Mouse (Mus musculus) skeletal muscle tissue, postnatal 0 days (tissue): Measurements from ENCODE around the gene Serpinb7. TPM values are rescaled to one million over a fixed set of nuclear protein-coding genes. Genes with fewer than 3 reads are reported as not detected.

ENCODE experiments used
- polyA plus RNA-seq: library from polyadenylated mRNA; unstranded; fragments of >200 nt; fragmentation: Nextera tagmentation; extraction: Ambion mirVana; gene quantifications from 2 replicates; pipeline ENCODE4 v1.2.1, GENCODE M21; 2015

Serpinb7 gene
- polyA plus RNA-seq: 0.15 and 3.6 TPM in 2 replicates

GRCm38 (mm10) chr1:107399355-107399754 lies at the start of gene Serpinb7:
Serpinb7 (plus strand) TSS chr1:107399655.

GRCm38 (mm10) chr1:107360898-107361297 lies 38.6 kb upstream of the Serpinb7 start, which contains the start of gene Serpinb11:
Serpinb11 (plus strand) TSS chr1:107361198.

Other genes starting within 250 kb of the Serpinb7 start
- gene Serpinb3b, start 121.3 kb upstream of the Serpinb7 start, polyA plus RNA-seq: 1.5 TPM in 1 of 2 replicates, not detected in the other
- 7.3 TPM in 1 of 2 replicates, not detected in the other for gene Serpinb3c, start 121.3 kb upstream of the Serpinb7 start, polyA plus RNA-seq
- 0.06 TPM in 1 of 2 replicates, not detected in the other for gene Serpinb11, start 38.5 kb upstream of the Serpinb7 start, polyA plus RNA-seq
- 0.21 and 3.1 TPM in 2 replicates for gene Serpinb2, start 111.8 kb downstream of the Serpinb7 start, polyA plus RNA-seq
- gene Serpinb8, start 190.4 kb downstream of the Serpinb7 start, polyA plus RNA-seq: 2.8 and 6.2 TPM in 2 replicates